Mouse (Mus musculus): ENCODE data around the gene Vmn1r25.
"Not testable (repeated sequence)": the region's sequence is repeated elsewhere in the genome, so short reads cannot be mapped to it uniquely, and the experiment has no call there.

Vmn1r25 gene

DNA sequence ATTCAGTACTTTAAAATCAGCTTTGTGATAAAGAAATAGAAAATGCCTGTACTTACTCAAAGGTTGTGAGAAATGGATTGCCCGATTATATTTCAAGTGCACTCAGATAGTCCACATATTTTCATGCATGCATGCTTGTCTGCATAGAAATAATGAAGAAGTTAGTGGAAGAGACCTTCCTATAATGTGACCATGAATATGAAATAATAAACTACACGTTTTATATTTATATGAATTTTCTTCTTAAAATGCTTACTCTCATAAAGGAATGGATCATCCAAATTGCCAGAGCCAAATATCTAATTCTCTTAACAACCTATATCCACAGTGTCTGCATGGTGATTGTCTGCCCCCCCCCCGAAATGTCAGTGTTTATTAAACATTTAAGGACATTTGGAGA lies at the start of gene Vmn1r25:
Gene Vmn1r25, minus strand, starts transcription at position 101 of the 400 bp plus-strand sequence.
- no peak for DNase-seq

DNA sequence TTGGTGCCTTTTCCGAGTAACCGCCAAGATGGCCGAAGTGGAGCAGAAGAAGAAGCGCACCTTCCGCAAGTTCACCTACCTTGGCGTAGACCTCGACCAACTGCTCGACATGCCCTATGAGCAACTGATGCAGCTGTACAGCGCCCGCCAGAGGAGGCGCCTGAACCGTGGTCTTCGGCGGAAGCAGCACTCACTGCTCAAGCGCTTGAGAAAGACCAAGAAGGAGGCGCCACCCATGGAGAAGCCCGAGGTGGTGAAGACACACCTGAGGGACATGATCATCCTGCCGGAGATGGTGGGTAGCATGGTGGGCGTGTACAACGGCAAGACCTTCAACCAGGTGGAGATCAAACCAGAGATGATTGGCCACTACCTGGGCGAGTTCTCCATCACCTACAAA lies 36.9 kb upstream of the Vmn1r25 start:
- peak; percentile 4 for DNase-seq

DNA sequence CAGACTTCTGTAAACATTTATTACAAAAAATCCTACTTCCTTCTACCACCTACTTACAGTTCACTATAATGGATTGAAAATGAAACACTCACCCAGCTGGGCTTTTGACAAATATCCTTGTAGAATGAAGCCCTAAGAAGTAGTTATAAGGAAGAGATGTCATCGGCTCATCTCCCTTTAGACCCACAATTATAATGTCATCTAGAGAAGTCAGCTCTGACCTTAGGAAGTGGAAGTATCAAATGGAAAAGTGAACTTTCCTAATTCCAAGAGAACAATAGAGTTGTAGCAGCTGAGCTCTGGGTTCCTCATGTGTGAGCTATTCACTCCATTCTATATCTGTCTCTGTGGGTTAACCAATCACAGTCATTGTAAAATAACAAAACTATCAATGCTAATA lies 34.4 kb upstream of the Vmn1r25 start, which contains the start of gene Vmn1r26:
Gene Vmn1r26, minus strand, starts transcription at position 101 of the 400 bp plus-strand sequence.
- no peak for DNase-seq

DNA sequence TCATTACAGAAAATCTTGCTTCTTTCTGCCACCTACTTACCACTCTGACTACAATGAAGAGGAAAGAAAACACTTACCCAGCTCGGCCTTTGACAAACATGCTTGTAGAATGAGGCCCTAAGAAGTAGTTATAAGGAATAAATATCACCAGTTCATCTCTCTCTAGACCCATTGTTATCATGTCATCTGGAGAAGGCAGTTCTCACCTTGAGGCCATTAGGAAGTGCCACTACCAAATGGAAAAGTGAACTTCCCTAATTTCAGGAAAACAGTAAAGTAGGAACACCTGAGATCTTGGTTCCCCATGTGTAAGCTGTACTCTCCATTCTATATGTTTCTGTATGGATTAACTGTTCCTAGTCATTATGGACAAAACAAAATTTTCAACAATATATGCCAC lies 19.2 kb downstream of the Vmn1r25 start, which contains the start of gene Vmn1r24:
Gene Vmn1r24, minus strand, starts transcription at position 101 of the 400 bp plus-strand sequence.
- not testable (repeated sequence) for DNase-seq

Data from cerebellum, adult 9-10 months (tissue).